Mouse (Mus musculus) forebrain, embryonic 10.5 days (tissue): ENCODE measurements around the gene Terf2. TPM values are rescaled to one million over a fixed set of nuclear protein-coding genes. Genes with fewer than 3 reads are reported as not detected.

Experiments
- DNase-seq: peaks from one replicate; pipeline ENCODE4 v3.0.0-alpha.2; 2017; ENCODE audit warnings: low spot score; ENCODE audit errors: extremely low spot score
- H3K27ac ChIP-seq: fragments of 300-500 bp; sonication (generic); 2 replicates; pipeline ENCODE4 v1.5.1; 2016; ENCODE audit warnings: mild to moderate bottlenecking
- H3K27me3 ChIP-seq: fragments of 300-500 bp; sonication (generic); 2 replicates; pipeline ENCODE4 v1.6.1; 2016; ENCODE audit warnings: mild to moderate bottlenecking; ENCODE audit not compliant: poor library complexity, severe bottlenecking
- H3K36me3 ChIP-seq: fragments of 300-500 bp; sonication (generic); replicated peaks from 2 replicates; pipeline ENCODE4 v1.6.1; 2016; ENCODE audit warnings: mild to moderate bottlenecking, moderate library complexity
- H3K4me1 ChIP-seq: fragments of 300-500 bp; sonication (generic); 2 replicates; pipeline ENCODE4 v1.6.1; 2016
- H3K4me3 ChIP-seq: fragments of 300-500 bp; sonication (generic); 2 replicates; pipeline ENCODE4 v1.5.1; 2016; ENCODE audit warnings: mild to moderate bottlenecking, moderate library complexity
- H3K9me3 ChIP-seq: fragments of 300-500 bp; sonication (generic); 2 replicates; pipeline ENCODE4 v1.6.1; 2016; ENCODE audit warnings: mild to moderate bottlenecking, moderate library complexity
- WGBS: fragments of 180-500 bp; shearing (Covaris S2); methylation state at CpG from one replicate; pipeline ENCODE4 v1.1.7; 2016; 5-methylcytosine and 5-hydroxymethylcytosine counted together
- polyA plus RNA-seq: library from polyadenylated mRNA; unstranded; fragments of >200 nt; fragmentation: Nextera tagmentation; extraction: Ambion mirVana; gene quantifications from 2 replicates; pipeline ENCODE4 v1.2.1, GENCODE M21; 2016

Terf2 gene
- polyA plus RNA-seq, 1 experiment from 2014 or later: 17.0 TPM

GRCm38 (mm10) chr8:107124343-107124742 is 28.0 kb upstream of the Terf2 start:
- no peaks in the 10 kb centered on the region for H3K36me3 ChIP-seq
- no peak overlapping the region for H3K4me3 ChIP-seq
- 71% methylated on average over 8 of the region's 8 CpGs for WGBS
- DNase-seq: no peak
- H3K27me3 ChIP-seq: no peaks in the 10 kb centered on the region
- no peaks in the 10 kb centered on the region; the same call in 1 of the 2 replicates for H3K9me3 ChIP-seq
- peak overlapping the region; percentile 78 for H3K27ac ChIP-seq
- peaks cover 35% of the 10 kb centered on the region for H3K4me1 ChIP-seq

GRCm38 (mm10) chr8:107123063-107123614 is 26.8 kb upstream of the Terf2 start:
- H3K9me3 ChIP-seq: no peaks in the 10 kb centered on the region; the same call in 1 of the 2 replicates
- no peaks in the 10 kb centered on the region for H3K36me3 ChIP-seq
- peak overlapping the region; percentile 78 for H3K27ac ChIP-seq
- H3K4me3 ChIP-seq: no peak overlapping the region
- DNase-seq: peak; percentile 56
- WGBS: 22% methylated on average over 9 of the region's 9 CpGs
- H3K4me1 ChIP-seq: peaks cover 36% of the 10 kb centered on the region
- H3K27me3 ChIP-seq: no peaks in the 10 kb centered on the region

- Histone ChIP-seq H3K9me3 (no peaks in the 10 kb centered on the region; the same call in 1 of the 2 replicates), H3K4me1 (peaks cover 38% of the 10 kb centered on the region), H3K27me3 (no peaks in the 10 kb centered on the region), H3K27ac (peak overlapping the region; percentile 78; the same call in 1 of the 2 replicates), H3K4me3 (no peak overlapping the region), H3K36me3 (no peaks in the 10 kb centered on the region)
- WGBS: 92% methylated on average over 7 of the region's 7 CpGs
- DNase-seq: no peak
These were observed 25.4 kb upstream of the Terf2 start for GRCm38 (mm10) chr8:107121681-107122291.

GRCm38 (mm10) chr8:107120806-107121205 is 24.5 kb upstream of the Terf2 start:
- Histone ChIP-seq H3K4me1 (peaks cover 43% of the 10 kb centered on the region), H3K27ac (no peak overlapping the region), H3K27me3 (no peaks in the 10 kb centered on the region), H3K36me3 (no peaks in the 10 kb centered on the region), H3K4me3 (no peak overlapping the region), H3K9me3 (no peaks in the 10 kb centered on the region; the same call in 1 of the 2 replicates)
- no peak for DNase-seq

- WGBS: 79% methylated on average over 9 of the region's 9 CpGs
- no peaks in the 10 kb centered on the region for H3K27me3 ChIP-seq
- no peak for DNase-seq
- no peak overlapping the region for H3K27ac ChIP-seq
- no peaks in the 10 kb centered on the region for H3K36me3 ChIP-seq
- H3K4me1 ChIP-seq: peaks cover 45% of the 10 kb centered on the region
- no peaks in the 10 kb centered on the region; the same call in 1 of the 2 replicates for H3K9me3 ChIP-seq
- H3K4me3 ChIP-seq: no peak overlapping the region
These were observed 23.1 kb upstream of the Terf2 start for GRCm38 (mm10) chr8:107119412-107119811.

GRCm38 (mm10) chr8:107118803-107119233 is 22.5 kb upstream of the Terf2 start:
- 67% methylated on average over 7 of the region's 7 CpGs for WGBS
- DNase-seq: no peak
- no peak overlapping the region for H3K4me3 ChIP-seq
- H3K36me3 ChIP-seq: no peaks in the 10 kb centered on the region
- H3K27ac ChIP-seq: 0 out of 2 replicates have a peak overlapping the region, but pooled peaks have one; percentile 40
- H3K27me3 ChIP-seq: no peaks in the 10 kb centered on the region
- H3K4me1 ChIP-seq: peaks cover 45% of the 10 kb centered on the region
- no peaks in the 10 kb centered on the region; the same call in 1 of the 2 replicates for H3K9me3 ChIP-seq

- no peak for DNase-seq
- WGBS: 63% methylated on average over 2 of the region's 2 CpGs
- Histone ChIP-seq H3K4me3 (no peak overlapping the region), H3K9me3 (no peaks in the 10 kb centered on the region; the same call in 1 of the 2 replicates), H3K36me3 (no peaks in the 10 kb centered on the region), H3K4me1 (peaks cover 36% of the 10 kb centered on the region), H3K27me3 (no peaks in the 10 kb centered on the region), H3K27ac (no peak overlapping the region)
These were observed 20.7 kb upstream of the Terf2 start for GRCm38 (mm10) chr8:107117019-107117418.

GRCm38 (mm10) chr8:107116023-107116422 is 19.7 kb upstream of the Terf2 start:
- no peak overlapping the region for H3K4me3 ChIP-seq
- no peaks in the 10 kb centered on the region for H3K36me3 ChIP-seq
- no peaks in the 10 kb centered on the region; the same call in 1 of the 2 replicates for H3K9me3 ChIP-seq
- DNase-seq: peak; percentile 68
- 20% methylated on average over 11 of the region's 11 CpGs for WGBS
- no peaks in the 10 kb centered on the region for H3K27me3 ChIP-seq
- peaks cover 34% of the 10 kb centered on the region for H3K4me1 ChIP-seq
- H3K27ac ChIP-seq: 0 out of 2 replicates have a peak overlapping the region, but pooled peaks have one; percentile 7

GRCm38 (mm10) chr8:107115008-107115320 is 18.6 kb upstream of the Terf2 start:
- H3K27me3 ChIP-seq: no peaks in the 10 kb centered on the region
- 85% methylated on average over 10 of the region's 10 CpGs for WGBS

GRCm38 (mm10) chr8:107114150-107115007 is 18.0 kb upstream of the Terf2 start:
- 80% methylated on average over 19 of the region's 19 CpGs for WGBS
- no peak for DNase-seq
- Histone ChIP-seq H3K9me3 (no peaks in the 10 kb centered on the region), H3K4me3 (no peak overlapping the region), H3K4me1 (peaks cover 35% of the 10 kb centered on the region), H3K27me3 (no peaks in the 10 kb centered on the region), H3K36me3 (no peaks in the 10 kb centered on the region), H3K27ac (peak overlapping the region; percentile 49)

More at GRCm38 (mm10) chr8:107115008-107115320, 18.6 kb upstream of the Terf2 start:
- Histone ChIP-seq H3K4me3 (no peak overlapping the region), H3K9me3 (no peaks in the 10 kb centered on the region), H3K4me1 (peaks cover 34% of the 10 kb centered on the region), H3K27ac (no peak overlapping the region; the same call in 1 of the 2 replicates), H3K36me3 (no peaks in the 10 kb centered on the region)
- no peak for DNase-seq

- Histone ChIP-seq H3K27me3 (no peaks in the 10 kb centered on the region), H3K4me1 (peaks cover 35% of the 10 kb centered on the region), H3K9me3 (no peaks in the 10 kb centered on the region), H3K4me3 (no peak overlapping the region), H3K36me3 (no peaks in the 10 kb centered on the region), H3K27ac (no peak overlapping the region)
- 52% methylated on average over 4 of the region's 4 CpGs for WGBS
- no peak for DNase-seq
These were observed 16.9 kb upstream of the Terf2 start for GRCm38 (mm10) chr8:107113209-107113608.

GRCm38 (mm10) chr8:107111340-107112105 is 15.2 kb upstream of the Terf2 start:
- no peak for DNase-seq
- Histone ChIP-seq H3K36me3 (no peaks in the 10 kb centered on the region), H3K27ac (no peak overlapping the region), H3K4me3 (no peak overlapping the region), H3K9me3 (no peaks in the 10 kb centered on the region), H3K4me1 (peaks cover 30% of the 10 kb centered on the region), H3K27me3 (no peaks in the 10 kb centered on the region)
- WGBS: 95% methylated on average over 10 of the region's 11 CpGs
